Mouse (Mus musculus): ENCODE measurements at regions not wholly inside any gene's neighbourhood (a gene's known extent, or its start where the extent isn't known, plus 50 kb on each side); places are given as distances from the start of the nearest gene placed in this dataset.

GRCm38 (mm10) chrX:68954687-68955086, 61.8 kb upstream of the Gm6812 start:
- DNase-seq (ENCODE audit: low spot score), result peak; percentile 12

- no peak for DNase-seq (ENCODE audit: low spot score)
Measured at GRCm38 (mm10) chrX:68953298-68953697, 60.4 kb upstream of the Gm6812 start.

DNA sequence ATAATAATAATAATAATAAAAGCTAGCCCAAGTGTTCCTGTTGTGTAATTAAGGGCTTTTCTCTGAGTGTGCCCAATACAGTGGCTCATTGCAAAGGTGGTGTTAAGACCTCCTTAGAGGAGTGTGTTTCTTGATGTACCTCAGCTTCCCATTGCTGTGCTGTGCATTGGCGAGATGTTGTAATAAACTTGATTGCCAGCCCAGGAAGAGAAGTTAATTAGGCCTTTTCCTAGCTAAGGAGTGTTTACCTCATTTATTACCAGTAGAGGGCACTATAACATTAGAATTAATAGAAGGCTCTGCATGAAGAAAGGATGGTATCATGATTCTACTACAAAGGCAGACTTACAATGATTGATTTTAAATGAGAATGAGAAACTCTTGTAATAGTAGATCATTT, 57.9 kb upstream of the Gm6812 start:
- peak; percentile 39 for DNase-seq (ENCODE audit: low spot score)

GRCm38 (mm10) chrX:68945741-68946140, 52.9 kb upstream of the Gm6812 start:
- no peak for DNase-seq (ENCODE audit: low spot score)

Measured in embryo, embryonic 10.5 days (tissue).